Mouse (Mus musculus): ENCODE measurements around the gene Sptbn4. TPM values are rescaled to one million over a fixed set of nuclear protein-coding genes. Genes with fewer than 3 reads are reported as not detected.

Sptbn4 gene
- polyA plus RNA-seq, 1 experiment, result 30.4 TPM

DNA sequence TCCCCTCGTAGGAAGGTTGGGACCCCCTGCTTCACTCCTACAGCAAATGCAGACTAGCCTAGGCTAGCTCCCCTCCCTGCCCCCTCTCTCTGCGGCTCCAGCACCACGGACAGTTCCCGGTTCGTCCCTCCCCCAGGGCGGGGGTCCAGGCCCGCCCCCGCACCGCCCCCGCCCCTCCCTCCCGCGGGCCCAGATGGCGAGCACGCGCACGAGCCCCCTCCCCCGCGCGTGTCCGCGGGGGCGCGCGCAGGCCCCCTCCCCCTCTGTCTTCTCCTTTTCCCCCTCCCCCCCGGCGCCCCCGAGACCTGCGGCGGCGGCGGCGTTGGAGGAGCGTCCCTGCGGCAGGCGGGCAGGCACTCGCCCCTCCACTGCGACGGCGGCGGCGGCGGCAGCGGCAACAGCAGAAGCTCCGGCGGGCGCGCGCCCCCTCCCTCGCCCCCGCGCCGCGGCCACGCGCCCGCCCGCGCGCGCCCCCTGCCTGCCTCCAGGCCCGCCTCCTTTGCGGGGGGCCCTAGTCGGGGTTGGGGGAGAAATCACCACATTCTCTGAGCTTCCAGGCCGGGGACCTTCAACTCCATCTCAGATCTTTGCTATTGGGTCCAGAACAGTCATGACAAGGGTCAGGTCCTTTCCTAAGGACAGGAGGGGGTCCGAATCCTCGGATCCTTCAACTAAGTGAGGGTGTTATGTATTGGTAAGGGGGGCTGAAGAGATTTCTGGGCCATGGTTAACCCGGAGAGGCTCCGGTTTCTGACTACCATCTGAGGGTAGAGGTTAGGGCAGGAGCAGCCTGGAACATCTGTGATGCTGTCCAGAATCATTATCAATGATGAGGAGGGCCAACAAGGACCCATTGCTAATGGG, 51.1 kb downstream of the Sptbn4 start:
- peak; percentile 61 for DNase-seq (ENCODE audit: low read depth)

DNA sequence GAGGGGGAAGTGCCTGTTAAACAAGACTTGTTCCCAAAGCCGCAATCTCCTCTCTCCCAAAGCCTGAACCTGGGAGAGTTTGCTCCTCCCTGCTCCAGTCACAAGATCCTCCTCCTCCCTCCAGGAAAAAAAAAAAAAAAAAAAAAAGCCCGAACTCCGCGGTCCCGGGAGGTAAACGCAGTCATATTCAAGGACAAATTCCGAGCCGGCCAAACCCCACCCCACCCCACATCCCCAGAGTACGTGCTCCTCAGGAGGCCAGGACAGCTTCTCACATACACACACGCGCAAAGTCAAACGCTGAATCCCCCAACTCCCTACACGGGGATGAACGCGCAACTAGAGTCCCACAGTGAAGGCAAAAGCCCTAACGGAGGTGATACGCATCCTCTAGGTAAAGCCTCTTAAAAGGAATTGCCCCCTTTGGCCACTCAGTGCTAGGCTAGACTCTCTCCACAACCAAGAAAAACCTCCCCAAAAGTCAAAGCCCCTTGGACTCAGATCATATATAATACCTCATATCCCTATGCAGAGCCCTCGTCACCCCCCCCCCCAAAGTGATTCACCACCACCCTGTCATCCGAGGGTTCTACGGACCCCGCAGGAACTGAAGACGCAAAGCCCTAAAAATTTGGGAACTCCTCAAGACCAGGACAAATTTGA, 51.8 kb downstream of the Sptbn4 start:
- TF ChIP-seq POLR2A (IDR thresholded peaks at IDR 0.05; ENCODE audit: borderline replicate concordance, extremely low read depth, insufficient read depth, insufficient read length, poor library complexity, severe bottlenecking), result no peak
- TF ChIP-seq CTCF (IDR thresholded peaks at IDR 0.05; ENCODE audit: borderline replicate concordance, extremely low read depth, insufficient read depth, insufficient read length), result no peak

More for the DNA sequence above, 51.1 kb downstream of the Sptbn4 start:
- TF ChIP-seq POLR2A (IDR thresholded peaks at IDR 0.05; ENCODE audit: borderline replicate concordance, extremely low read depth, insufficient read depth, insufficient read length, poor library complexity, severe bottlenecking) (no peak), CTCF (IDR thresholded peaks at IDR 0.05; ENCODE audit: borderline replicate concordance, extremely low read depth, insufficient read depth, insufficient read length) (no peak)

DNA sequence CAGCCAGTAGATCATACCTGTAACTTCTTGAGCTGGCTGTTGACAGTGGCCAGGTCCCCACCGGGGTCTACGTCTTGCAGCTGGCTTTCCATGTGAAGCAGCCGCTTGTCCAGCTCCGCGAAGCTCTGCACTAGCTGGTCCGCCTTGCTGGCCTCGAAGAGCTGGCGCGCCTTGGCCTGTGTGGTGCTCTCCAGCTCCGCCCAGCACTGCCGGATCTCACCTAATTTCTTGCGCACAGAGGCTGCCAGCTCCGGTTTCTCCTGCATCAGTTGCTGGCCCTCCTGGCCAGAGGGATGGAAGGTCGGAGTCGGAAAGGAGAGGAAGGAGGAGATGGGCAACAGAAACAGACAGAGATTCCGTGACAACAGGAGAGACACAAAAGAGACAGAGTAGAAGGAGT, 56.1 kb downstream of the Sptbn4 start:
- no peak for DNase-seq (ENCODE audit: low read depth)

More for the DNA sequence above, 51.8 kb downstream of the Sptbn4 start:
- DNase-seq (ENCODE audit: low read depth), result no peak

DNA sequence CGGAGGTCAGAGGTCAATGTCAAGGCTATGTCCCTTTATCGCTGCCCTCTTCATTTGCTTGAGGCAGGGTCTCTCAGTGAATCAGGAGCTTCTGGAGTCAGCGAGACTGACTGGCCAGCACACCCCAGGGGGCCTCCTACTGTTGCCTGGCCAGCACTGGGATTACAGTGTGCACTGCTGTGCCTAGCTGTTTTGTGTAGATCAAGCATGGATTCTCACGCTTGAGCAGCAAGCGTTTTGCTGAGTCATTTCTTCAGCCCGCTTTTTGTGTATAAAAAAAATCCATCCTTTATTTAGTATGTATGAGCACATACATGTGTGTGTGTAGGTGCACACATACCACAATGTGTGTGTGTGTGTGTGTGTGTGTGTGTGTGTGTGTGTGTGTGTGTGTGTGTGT, 58.3 kb downstream of the Sptbn4 start:
- DNase-seq (ENCODE audit: low read depth), result no peak
- TF ChIP-seq CTCF (IDR thresholded peaks at IDR 0.05; ENCODE audit: borderline replicate concordance, extremely low read depth, insufficient read depth, insufficient read length) (no peak), POLR2A (IDR thresholded peaks at IDR 0.05; ENCODE audit: borderline replicate concordance, extremely low read depth, insufficient read depth, insufficient read length, poor library complexity, severe bottlenecking) (no peak)

More for the DNA sequence above, 56.1 kb downstream of the Sptbn4 start:
- no peak for TF ChIP-seq CTCF (IDR thresholded peaks at IDR 0.05; ENCODE audit: borderline replicate concordance, extremely low read depth, insufficient read depth, insufficient read length)
- no peak for TF ChIP-seq POLR2A (IDR thresholded peaks at IDR 0.05; ENCODE audit: borderline replicate concordance, extremely low read depth, insufficient read depth, insufficient read length, poor library complexity, severe bottlenecking)

DNA sequence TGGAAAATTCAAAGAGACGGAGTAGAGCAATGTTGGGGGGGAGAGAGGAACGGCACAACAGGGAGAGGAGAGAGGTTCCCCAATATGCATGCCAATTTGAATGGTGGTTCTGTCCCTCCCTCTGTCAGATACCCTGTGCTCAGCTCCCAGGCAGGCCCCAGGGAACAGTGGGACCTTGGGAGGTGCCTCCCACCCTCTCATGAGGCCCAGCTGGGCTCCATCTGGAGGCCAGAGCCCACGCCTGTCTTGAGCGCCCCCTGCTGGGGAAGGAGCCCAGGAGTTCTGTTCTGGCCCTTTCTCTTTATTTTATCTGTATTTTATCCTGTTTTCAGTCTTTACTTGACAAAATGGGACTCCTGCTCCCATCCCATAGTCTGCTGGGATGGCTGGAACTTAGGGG, 62.8 kb downstream of the Sptbn4 start:
- DNase-seq (ENCODE audit: low read depth), result peak; percentile 64
- no peak for TF ChIP-seq POLR2A (IDR thresholded peaks at IDR 0.05; ENCODE audit: borderline replicate concordance, extremely low read depth, insufficient read depth, insufficient read length, poor library complexity, severe bottlenecking)
- TF ChIP-seq CTCF (IDR thresholded peaks at IDR 0.05; ENCODE audit: borderline replicate concordance, extremely low read depth, insufficient read depth, insufficient read length), result peak; percentile 74

DNA sequence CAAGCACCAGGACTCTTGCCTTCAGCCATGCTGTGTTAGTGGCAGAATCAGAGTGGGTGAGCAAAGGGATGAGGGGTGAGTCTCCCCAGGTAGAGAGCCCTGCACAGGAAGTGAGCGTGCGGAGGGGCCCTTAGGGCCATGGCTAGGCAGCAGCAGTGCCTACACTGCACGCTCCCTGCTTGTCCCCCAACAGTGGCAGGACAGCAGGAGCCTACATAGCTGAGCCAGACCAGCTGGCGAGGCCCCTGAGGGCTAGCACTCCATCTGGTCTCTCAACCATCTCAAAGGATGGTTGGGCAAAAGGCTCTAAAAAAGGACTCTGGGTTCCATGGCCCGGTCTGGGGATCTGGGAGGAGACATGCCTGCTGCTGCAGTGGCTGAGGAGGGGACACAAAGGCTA, 63.4 kb downstream of the Sptbn4 start:
- TF ChIP-seq CTCF (IDR thresholded peaks at IDR 0.05; ENCODE audit: borderline replicate concordance, extremely low read depth, insufficient read depth, insufficient read length) (no peak), POLR2A (IDR thresholded peaks at IDR 0.05; ENCODE audit: borderline replicate concordance, extremely low read depth, insufficient read depth, insufficient read length, poor library complexity, severe bottlenecking) (no peak)
- peak; percentile 39 for DNase-seq (ENCODE audit: low read depth)

DNA sequence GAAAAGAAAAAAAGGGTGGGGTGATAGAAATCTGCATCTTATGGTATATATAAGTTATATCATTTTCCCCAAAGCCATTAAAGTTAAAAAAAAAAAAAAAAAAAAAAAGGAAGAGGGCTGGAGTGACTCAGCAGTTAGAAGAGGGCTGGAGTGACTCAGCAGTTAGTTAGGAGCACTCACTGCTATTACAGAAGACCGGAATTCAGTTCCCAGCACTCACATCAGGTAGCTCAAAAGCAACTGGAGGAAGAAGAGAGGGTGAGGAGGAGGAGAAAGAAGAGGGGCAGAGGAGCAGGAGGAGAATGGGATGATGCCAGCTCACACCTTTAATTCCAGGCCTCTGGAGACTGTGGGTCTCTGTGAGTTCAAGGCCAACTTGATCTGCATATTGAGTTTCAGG, 64.3 kb downstream of the Sptbn4 start:
- no peak for DNase-seq (ENCODE audit: low read depth)
- no peak for TF ChIP-seq POLR2A (IDR thresholded peaks at IDR 0.05; ENCODE audit: borderline replicate concordance, extremely low read depth, insufficient read depth, insufficient read length, poor library complexity, severe bottlenecking)
- no peak for TF ChIP-seq CTCF (IDR thresholded peaks at IDR 0.05; ENCODE audit: borderline replicate concordance, extremely low read depth, insufficient read depth, insufficient read length)

DNA sequence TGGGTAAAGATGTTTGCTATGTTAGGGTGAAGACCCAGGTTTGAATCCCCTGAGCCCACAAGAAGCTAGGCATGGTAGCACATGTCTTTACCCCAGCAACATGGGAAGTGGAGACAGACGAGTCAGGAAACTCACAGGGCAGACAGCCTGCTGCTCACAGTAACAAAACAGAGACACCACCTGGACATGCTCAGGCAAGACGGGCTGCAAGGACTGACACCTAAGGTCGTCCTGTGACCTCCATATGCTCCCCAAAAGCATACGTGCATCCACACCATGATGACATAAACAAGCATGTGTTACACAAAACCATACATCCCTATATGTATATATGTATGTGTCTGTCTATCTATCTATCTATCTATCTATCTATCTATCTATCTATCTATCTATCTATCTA, 65.9 kb downstream of the Sptbn4 start:
- TF ChIP-seq POLR2A (IDR thresholded peaks at IDR 0.05; ENCODE audit: borderline replicate concordance, extremely low read depth, insufficient read depth, insufficient read length, poor library complexity, severe bottlenecking) (no peak), CTCF (IDR thresholded peaks at IDR 0.05; ENCODE audit: borderline replicate concordance, extremely low read depth, insufficient read depth, insufficient read length) (no peak)
- no peak for DNase-seq (ENCODE audit: low read depth)

DNA sequence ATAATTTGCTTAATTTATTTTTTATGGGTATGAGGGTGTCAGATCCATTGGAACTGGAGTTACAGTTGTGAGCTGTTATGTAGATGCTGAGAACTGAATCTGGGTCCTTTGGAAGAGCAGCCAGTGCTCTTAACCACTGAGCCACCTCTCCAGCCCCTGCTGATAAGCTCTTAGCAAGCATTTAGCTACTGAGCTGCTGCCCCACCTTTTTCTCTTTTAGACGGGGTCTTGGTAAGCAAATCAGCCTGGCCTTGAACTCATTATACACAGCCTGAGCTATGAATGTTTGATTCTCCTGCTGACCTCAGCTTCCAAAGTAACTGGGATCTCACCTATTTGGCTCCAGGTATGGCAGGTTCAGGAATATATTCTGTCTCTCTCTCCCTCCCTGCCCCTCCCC, 66.5 kb downstream of the Sptbn4 start:
- no peak for DNase-seq (ENCODE audit: low read depth)
- TF ChIP-seq POLR2A (IDR thresholded peaks at IDR 0.05; ENCODE audit: borderline replicate concordance, extremely low read depth, insufficient read depth, insufficient read length, poor library complexity, severe bottlenecking), result no peak
- TF ChIP-seq CTCF (IDR thresholded peaks at IDR 0.05; ENCODE audit: borderline replicate concordance, extremely low read depth, insufficient read depth, insufficient read length), result no peak

DNA sequence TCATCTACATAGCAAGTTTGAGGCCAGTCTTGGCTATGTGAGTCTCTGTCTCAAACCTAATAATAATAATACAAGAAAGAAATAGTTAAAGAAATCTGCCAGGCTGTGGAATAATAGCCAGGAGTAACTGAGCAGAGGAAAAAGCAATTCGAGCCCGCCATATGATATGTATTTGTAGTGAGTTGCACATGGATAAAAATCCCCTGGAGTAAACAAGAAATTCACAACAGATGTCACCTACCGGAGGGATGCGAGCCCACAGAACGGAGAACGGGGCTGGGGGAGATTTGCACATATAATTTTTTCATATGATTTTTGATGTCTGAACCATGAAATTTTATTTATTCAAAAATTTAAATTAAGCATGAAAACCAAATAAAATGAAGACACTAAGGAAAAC, 67.7 kb downstream of the Sptbn4 start:
- TF ChIP-seq POLR2A (IDR thresholded peaks at IDR 0.05; ENCODE audit: borderline replicate concordance, extremely low read depth, insufficient read depth, insufficient read length, poor library complexity, severe bottlenecking) (no peak), CTCF (IDR thresholded peaks at IDR 0.05; ENCODE audit: borderline replicate concordance, extremely low read depth, insufficient read depth, insufficient read length) (no peak)
- no peak for DNase-seq (ENCODE audit: low read depth)

DNA sequence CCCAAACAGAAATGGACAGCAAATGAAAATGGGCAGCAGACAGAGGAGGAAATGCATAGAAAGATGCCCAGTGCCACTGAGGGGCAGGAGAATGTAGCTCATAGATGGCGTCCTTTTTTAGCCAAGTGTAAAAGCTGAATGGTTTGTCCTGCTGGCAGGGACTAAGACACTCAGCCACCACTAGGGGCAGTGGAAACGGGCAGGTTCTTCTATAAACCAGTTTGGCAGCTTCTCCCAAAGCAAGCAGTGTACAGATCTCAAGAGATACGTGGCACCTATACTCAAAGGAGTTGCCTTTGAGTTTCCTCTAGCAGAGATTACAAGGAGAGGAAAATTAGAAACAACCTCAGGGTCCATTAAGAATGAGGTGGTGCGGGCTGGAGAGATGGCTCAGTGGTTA, 69.1 kb downstream of the Sptbn4 start:
- TF ChIP-seq POLR2A (IDR thresholded peaks at IDR 0.05; ENCODE audit: borderline replicate concordance, extremely low read depth, insufficient read depth, insufficient read length, poor library complexity, severe bottlenecking), result no peak
- peak; percentile 72 for TF ChIP-seq CTCF (IDR thresholded peaks at IDR 0.05; ENCODE audit: borderline replicate concordance, extremely low read depth, insufficient read depth, insufficient read length)
- DNase-seq (ENCODE audit: low read depth), result peak; percentile 74

Measured in brain, embryonic 14.5 days (tissue).